Mouse (Mus musculus): ENCODE results near the gene Gm3424.
"Not testable (repeated sequence)": the region's sequence is repeated elsewhere in the genome, so short reads cannot be mapped to it uniquely, and the experiment has no call there.

Gm3424 gene

GRCm38 (mm10) chr14:5830229-5830628 is at the start of gene Gm3424:
Gene Gm3424, minus strand, starts transcription at chr14:5830329.
- DNase-seq (ENCODE audit: low spot score in 2 of 2), result not testable (repeated sequence)

- peak in 1 of 2 experiments; percentile 17 for DNase-seq (ENCODE audit: low spot score in 2 of 2)
These were observed 49.7 kb upstream of the Gm3424 start for GRCm38 (mm10) chr14:5879791-5880190.

GRCm38 (mm10) chr14:5879136-5879535 is 49.0 kb upstream of the Gm3424 start:
- peak; percentile 51 to 68 for DNase-seq (ENCODE audit: low spot score in 2 of 2)

DNA sequence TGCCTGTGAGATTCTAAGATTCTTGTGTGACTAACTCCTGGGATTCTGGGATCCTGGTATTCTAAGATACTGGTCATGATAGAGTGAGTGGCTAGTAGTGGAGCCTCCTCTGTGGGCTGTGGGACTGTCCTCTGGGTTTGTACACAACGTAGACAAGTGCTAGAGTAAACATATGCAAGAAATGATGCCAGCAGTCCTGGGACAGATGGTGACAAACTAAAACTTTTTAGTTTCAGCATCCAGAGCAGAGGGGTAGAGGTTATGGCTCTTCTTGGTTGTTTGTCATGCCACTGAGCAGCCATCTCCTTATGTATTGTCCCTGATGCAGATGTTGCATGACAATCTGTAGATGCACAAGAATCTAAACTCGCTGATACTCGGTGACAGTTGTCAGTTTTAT is 25.8 kb upstream of the Gm3424 start:
- peak in 1 of 2 experiments; percentile 16 for DNase-seq (ENCODE audit: low spot score in 2 of 2)

- DNase-seq (ENCODE audit: low spot score in 2 of 2), result not testable (repeated sequence)
These were observed 17.3 kb downstream of the Gm3424 start for GRCm38 (mm10) chr14:5812699-5813356.

DNA sequence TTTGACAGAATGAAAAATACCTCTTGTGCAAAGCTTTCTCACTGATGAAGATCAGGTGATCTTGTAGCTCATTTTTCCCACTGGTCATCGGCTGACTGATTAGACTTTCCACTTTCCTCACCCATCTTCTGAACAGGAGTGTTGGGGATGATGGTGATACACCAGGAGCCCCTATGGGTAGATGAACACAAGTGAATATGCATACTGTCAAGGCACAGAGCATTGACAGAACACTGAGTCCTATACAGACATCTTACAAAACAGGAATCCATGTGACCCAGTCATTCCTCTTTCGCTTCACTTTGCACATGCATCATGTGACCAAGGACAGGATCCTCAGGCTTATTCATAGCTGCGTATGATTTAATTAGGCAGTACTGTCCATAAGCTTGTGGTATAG is 22.2 kb downstream of the Gm3424 start, which contains the start of gene Gm3383:
TSS of gene Gm3383 (minus strand) at position 101 of the 400 bp plus-strand sequence.
- DNase-seq (ENCODE audit: low spot score in 2 of 2), result not testable (repeated sequence)

Measured in right cerebral cortex, postnatal 10 days (tissue).